Mouse (Mus musculus): ENCODE results near the gene Zfp341. TPM values are rescaled to one million over a fixed set of nuclear protein-coding genes. Genes with fewer than 3 reads are reported as not detected.

Gene Zfp341
- polyA plus RNA-seq, 2 experiments = 1.1 to 3.6 TPM

DNA sequence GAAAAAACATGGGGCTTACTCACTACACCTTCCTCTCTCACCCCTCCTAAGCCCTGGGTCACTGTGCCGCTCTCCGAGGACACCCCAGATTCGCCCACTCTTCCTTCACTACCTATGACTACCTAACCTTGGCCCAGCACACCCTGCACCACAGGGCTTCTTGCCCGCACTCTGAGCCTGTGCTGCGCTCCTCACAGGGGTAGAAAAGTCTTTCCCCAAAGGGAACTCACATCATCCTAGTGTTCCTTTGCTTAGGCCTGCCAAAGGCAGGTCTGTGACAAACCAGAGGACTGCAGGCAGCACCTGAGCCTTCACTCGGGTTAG lies 35.4 kb upstream of the Zfp341 start:
- 0 out of 4 replicates have a peak, but pooled peaks cover 0 to 1% of the 10 kb centered on the region in 2 experiments for H3K4me1 ChIP-seq (replicated peaks; ENCODE audit: control insufficient read depth in 2 of 2, insufficient read depth in 2 of 2, low read length in 1 of 2)
- H3K9me3 ChIP-seq (ENCODE audit: control insufficient read depth, low read length) = no peaks in the 10 kb centered on the region
- no peak overlapping the region for H3K27ac ChIP-seq
- no peak overlapping the region for H3K9ac ChIP-seq (replicated peaks)
- H3K27me3 ChIP-seq (ENCODE audit: control insufficient read depth, insufficient read depth, low read length) = no peaks in the 10 kb centered on the region
- DNase-seq (ENCODE audit: low read depth in 3 of 3, low spot score in 3 of 3) (no peak), ATAC-seq (ENCODE audit: insufficient read depth) (no peak)
- TF ChIP-seq CTCF (IDR thresholded peaks at IDR 0.05; ENCODE audit: low read depth) (no peak), EP300 (IDR thresholded peaks at IDR 0.05; ENCODE audit: low read depth) (no peak)
- WGBS (ENCODE audit: insufficient replicate concordance) = 80% methylated on average over 6 of the region's 6 CpGs
- H3K4me3 ChIP-seq (ENCODE audit: insufficient read depth in 1 of 2, low read depth in 2 of 2, low read length in 2 of 2) = no peak overlapping the region
- H3K4me2 ChIP-seq (ENCODE audit: low read depth) = no peak overlapping the region
- no peaks in the 10 kb centered on the region for H3K36me3 ChIP-seq (replicated peaks; ENCODE audit: control insufficient read depth, insufficient read depth, low read depth)

DNA sequence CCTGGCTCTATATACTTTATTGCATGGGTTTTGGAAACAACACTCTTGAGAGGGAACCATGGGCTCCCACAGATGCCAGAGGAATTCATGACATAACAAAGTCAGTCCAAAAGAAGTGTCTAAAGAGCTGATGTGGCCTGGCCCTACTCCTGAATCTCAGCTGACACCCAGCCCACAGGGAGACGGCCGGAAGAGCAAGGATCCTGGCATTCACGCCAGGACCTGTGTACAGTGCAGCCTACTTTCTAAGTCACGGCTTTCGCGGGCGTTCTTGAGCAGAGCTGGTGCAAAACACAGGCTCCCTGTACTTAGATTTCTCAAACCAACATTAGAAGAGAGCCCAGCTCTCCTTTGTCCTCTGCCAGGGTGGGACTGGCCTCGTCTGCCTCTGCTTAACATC lies 32.5 kb upstream of the Zfp341 start:
- ATAC-seq (ENCODE audit: insufficient read depth) (no peak), DNase-seq (ENCODE audit: low read depth in 3 of 3, low spot score in 3 of 3) (no peak)
- no peak overlapping the region for H3K4me2 ChIP-seq (ENCODE audit: low read depth)
- H3K36me3 ChIP-seq (replicated peaks; ENCODE audit: control insufficient read depth, insufficient read depth, low read depth) = no peaks in the 10 kb centered on the region
- 74% methylated on average over 8 of the region's 8 CpGs for WGBS (ENCODE audit: insufficient replicate concordance)
- no peak for TF ChIP-seq CTCF (IDR thresholded peaks at IDR 0.05; ENCODE audit: low read depth)
- TF ChIP-seq EP300 (IDR thresholded peaks at IDR 0.05; ENCODE audit: low read depth) = no peak
- no peak overlapping the region for H3K9ac ChIP-seq (replicated peaks)
- H3K4me3 ChIP-seq (ENCODE audit: insufficient read depth in 1 of 2, low read depth in 2 of 2, low read length in 2 of 2) = no peak overlapping the region
- no peaks in the 10 kb centered on the region for H3K9me3 ChIP-seq (ENCODE audit: control insufficient read depth, low read length)
- H3K27me3 ChIP-seq (ENCODE audit: control insufficient read depth, insufficient read depth, low read length) = no peaks in the 10 kb centered on the region
- H3K27ac ChIP-seq = no peak overlapping the region
- peaks cover 0 to 18% of the 10 kb centered on the region in 2 experiments for H3K4me1 ChIP-seq (replicated peaks; ENCODE audit: control insufficient read depth in 2 of 2, insufficient read depth in 2 of 2, low read length in 1 of 2)

DNA sequence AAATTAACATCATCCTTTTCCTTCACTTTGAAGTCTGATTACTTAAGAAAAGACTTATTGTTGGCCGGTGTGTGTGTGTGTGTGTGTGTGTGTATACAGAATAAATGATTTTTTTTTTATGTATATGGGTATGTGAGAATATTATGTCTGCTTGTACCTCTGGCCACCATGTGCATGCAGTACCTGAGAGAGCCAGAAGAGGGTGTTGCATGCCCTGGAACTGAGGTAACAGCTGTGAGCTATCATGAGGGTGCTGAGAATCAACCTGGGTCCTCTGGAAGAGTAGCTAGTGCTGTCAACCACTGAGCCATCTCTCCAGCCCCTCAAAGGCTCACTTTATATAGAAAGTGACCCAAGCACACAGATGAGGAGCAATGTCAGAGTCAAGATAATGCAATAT lies 31.7 kb upstream of the Zfp341 start:
- Histone ChIP-seq H3K4me1 (replicated peaks; ENCODE audit: control insufficient read depth in 2 of 2, insufficient read depth in 2 of 2, low read length in 1 of 2) (peaks cover 0 to 18% of the 10 kb centered on the region in 2 experiments), H3K4me2 (ENCODE audit: low read depth) (no peak overlapping the region), H3K27ac (no peak overlapping the region), H3K27me3 (ENCODE audit: control insufficient read depth, insufficient read depth, low read length) (no peaks in the 10 kb centered on the region), H3K9ac (replicated peaks) (no peak overlapping the region), H3K36me3 (replicated peaks; ENCODE audit: control insufficient read depth, insufficient read depth, low read depth) (no peaks in the 10 kb centered on the region), H3K9me3 (ENCODE audit: control insufficient read depth, low read length) (no peaks in the 10 kb centered on the region), H3K4me3 (ENCODE audit: insufficient read depth in 1 of 2, low read depth in 2 of 2, low read length in 2 of 2) (no peak overlapping the region)
- WGBS (ENCODE audit: insufficient replicate concordance) = 76% methylated on average over 1 of the region's 1 CpGs
- ATAC-seq (ENCODE audit: insufficient read depth) (no peak), DNase-seq (ENCODE audit: low read depth in 3 of 3, low spot score in 3 of 3) (no peak)
- peak; percentile 55; the same call in 1 of the 2 replicates for TF ChIP-seq CTCF (IDR thresholded peaks at IDR 0.05; ENCODE audit: low read depth)
- no peak for TF ChIP-seq EP300 (IDR thresholded peaks at IDR 0.05; ENCODE audit: low read depth)

DNA sequence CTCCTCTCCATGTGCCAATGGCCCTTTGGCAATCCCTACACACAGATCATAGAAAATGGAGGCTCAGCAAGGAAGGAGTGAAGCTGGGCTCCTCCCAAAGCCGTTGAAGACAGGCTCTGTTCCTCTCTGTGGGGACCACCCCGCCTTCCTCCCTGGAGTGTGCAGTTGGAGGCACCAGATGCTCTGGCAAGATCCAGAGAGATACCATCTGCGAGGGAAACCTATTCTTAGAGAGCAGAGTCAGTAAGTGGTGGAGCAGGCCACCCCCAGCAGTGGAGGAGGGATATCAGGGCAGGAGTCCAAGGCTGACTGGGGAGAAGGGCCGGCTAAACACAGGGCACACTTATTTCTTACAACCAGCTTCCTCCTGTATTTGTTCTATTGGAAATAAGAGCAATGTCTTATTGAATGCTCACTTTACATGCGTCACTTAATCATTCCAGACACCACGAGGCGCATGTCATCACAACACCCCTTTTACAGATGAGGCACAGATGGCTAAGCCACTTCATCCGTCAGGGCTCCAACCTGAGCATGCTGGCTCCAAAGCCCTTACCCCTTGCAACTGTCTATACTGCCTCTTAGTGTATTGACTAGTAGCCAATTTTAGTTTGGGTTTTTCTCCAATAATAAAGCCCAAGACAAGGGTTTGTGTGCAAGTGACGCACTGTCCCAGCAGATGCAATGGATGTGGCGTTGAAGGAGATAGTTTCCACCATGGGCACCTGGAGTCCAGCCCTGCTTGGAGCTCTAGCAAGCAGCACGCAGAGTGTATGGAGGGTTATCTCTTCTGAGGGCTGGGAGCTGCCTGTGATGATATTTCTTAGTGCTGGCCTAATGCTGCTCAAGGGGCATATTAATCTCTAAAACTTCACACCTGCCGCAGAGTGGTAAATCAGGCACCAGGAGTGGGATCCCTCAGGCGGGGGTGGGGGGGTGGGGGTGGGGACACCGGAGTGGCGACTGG lies 28.9 kb upstream of the Zfp341 start:
- Histone ChIP-seq H3K36me3 (replicated peaks; ENCODE audit: control insufficient read depth, insufficient read depth, low read depth) (peaks cover 6% of the 10 kb centered on the region), H3K4me2 (ENCODE audit: low read depth) (no peak overlapping the region), H3K27me3 (ENCODE audit: control insufficient read depth, insufficient read depth, low read length) (no peaks in the 10 kb centered on the region), H3K4me1 (replicated peaks; ENCODE audit: control insufficient read depth in 2 of 2, insufficient read depth in 2 of 2, low read length in 1 of 2) (peaks cover 0 to 18% of the 10 kb centered on the region in 2 experiments), H3K9me3 (ENCODE audit: control insufficient read depth, low read length) (no peaks in the 10 kb centered on the region), H3K4me3 (ENCODE audit: insufficient read depth in 1 of 2, low read depth in 2 of 2, low read length in 2 of 2) (no peak overlapping the region), H3K27ac (no peak overlapping the region), H3K9ac (replicated peaks) (no peak overlapping the region)
- ATAC-seq (ENCODE audit: insufficient read depth) (peak; percentile 73), DNase-seq (ENCODE audit: low read depth in 3 of 3, low spot score in 3 of 3) (no peak)
- 40% methylated on average over 15 of the region's 15 CpGs for WGBS (ENCODE audit: insufficient replicate concordance)
- TF ChIP-seq CTCF (IDR thresholded peaks at IDR 0.05; ENCODE audit: low read depth) = no peak
- peak; percentile 32; the same call in 1 of the 2 replicates for TF ChIP-seq EP300 (IDR thresholded peaks at IDR 0.05; ENCODE audit: low read depth)

DNA sequence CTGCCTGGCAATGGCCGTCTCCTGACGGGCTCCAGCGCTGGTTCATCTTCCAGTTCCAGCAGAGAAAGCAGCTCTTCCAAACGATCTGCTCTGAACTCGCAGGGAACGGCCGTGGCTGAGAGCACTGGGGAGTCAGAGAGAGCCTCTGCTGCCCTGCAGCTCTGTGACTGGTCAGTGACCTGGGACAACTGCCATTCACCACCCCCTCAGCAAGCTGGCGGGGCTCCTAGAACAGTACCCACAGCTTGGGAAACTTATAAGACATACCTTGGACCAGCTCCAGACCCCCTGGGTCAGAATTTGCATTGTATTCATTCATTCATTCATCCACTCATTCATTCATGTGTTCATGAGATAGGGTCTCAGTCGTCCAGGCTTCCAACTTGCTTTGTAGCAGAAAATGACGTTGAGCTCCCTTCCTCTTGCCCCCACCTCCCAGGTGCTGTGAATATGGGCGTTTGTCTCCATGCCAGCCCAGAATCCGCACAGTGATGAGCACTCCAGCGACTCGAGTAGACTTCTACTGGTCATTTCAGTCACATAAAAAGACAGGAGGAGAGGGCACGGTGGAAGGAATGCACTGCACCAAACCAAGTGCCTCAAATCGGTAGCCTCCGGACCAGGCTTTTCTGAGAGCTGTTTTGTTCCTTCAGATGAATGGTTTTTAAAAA lies 28.0 kb upstream of the Zfp341 start:
- Histone ChIP-seq H3K4me2 (ENCODE audit: low read depth) (no peak overlapping the region), H3K27me3 (ENCODE audit: control insufficient read depth, insufficient read depth, low read length) (no peaks in the 10 kb centered on the region), H3K9ac (replicated peaks) (no peak overlapping the region), H3K36me3 (replicated peaks; ENCODE audit: control insufficient read depth, insufficient read depth, low read depth) (peaks cover 6% of the 10 kb centered on the region), H3K27ac (no peak overlapping the region), H3K4me1 (replicated peaks; ENCODE audit: control insufficient read depth in 2 of 2, insufficient read depth in 2 of 2, low read length in 1 of 2) (peaks cover 0 to 18% of the 10 kb centered on the region in 2 experiments), H3K9me3 (ENCODE audit: control insufficient read depth, low read length) (no peaks in the 10 kb centered on the region), H3K4me3 (ENCODE audit: insufficient read depth in 1 of 2, low read depth in 2 of 2, low read length in 2 of 2) (no peak overlapping the region)
- WGBS (ENCODE audit: insufficient replicate concordance) = 67% methylated on average over 17 of the region's 17 CpGs
- ATAC-seq (ENCODE audit: insufficient read depth) (no peak), DNase-seq (ENCODE audit: low read depth in 3 of 3, low spot score in 3 of 3) (no peak)
- TF ChIP-seq CTCF (IDR thresholded peaks at IDR 0.05; ENCODE audit: low read depth) (no peak), EP300 (IDR thresholded peaks at IDR 0.05; ENCODE audit: low read depth) (no peak)
